Mouse (Mus musculus): ENCODE results near the gene Spns2. TPM values are rescaled to one million over a fixed set of nuclear protein-coding genes. Genes with fewer than 3 reads are reported as not detected.
A peak's percentile ranks its signal among the peaks of the same experiment; 100 is the strongest.
"Not testable (repeated sequence)": the region's sequence is repeated elsewhere in the genome, so short reads cannot be mapped to it uniquely, and the experiment has no call there.

The Spns2 gene
- total RNA-seq, 2 experiments from 2014 or later: 8.9 to 9.6 TPM

DNA sequence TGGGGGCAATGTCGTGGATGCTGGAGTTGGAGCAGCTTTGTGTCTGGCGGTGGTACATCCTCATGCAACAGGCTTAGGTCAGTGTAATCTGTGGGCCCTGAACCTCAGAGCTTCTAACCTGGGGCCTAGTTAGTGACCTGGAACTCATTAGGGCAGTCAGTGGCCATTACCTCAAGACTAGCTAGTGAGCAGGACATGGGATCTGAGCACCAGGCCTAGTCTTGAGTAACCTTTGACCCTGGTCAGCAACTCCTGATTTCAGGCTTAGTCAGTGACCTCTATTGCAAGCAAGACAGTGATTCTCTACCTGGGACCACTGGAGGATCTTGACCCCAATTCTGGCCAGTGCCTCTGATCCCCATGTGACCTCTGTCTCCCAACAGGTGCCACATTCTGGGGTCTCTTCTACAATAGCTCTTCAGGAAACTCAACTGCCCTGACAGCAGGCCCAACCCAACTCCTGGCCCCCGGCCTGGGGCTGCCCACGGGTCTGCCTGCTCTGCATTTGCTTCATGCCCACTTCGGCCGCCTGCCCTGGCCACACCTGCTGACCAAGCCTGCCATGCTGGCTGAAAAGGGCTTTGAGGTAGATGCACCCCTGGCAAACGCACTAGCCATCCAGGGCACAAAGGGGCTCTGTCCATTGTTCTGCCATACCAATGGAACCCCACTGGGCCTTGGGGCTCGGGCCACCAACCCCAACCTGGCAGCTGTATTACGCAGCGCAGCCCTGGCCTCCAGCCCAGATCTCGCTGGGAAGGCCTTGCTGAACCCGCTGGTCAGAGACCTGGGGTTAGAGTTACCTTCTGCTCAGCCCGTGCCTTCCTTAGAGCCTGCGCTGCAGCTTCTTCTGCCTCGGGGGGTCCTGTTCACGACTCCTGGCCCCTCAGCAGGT lies 52.7 kb downstream of the Spns2 start:
- no peak for DNase-seq (ENCODE audit: low spot score in 2 of 2)

DNA sequence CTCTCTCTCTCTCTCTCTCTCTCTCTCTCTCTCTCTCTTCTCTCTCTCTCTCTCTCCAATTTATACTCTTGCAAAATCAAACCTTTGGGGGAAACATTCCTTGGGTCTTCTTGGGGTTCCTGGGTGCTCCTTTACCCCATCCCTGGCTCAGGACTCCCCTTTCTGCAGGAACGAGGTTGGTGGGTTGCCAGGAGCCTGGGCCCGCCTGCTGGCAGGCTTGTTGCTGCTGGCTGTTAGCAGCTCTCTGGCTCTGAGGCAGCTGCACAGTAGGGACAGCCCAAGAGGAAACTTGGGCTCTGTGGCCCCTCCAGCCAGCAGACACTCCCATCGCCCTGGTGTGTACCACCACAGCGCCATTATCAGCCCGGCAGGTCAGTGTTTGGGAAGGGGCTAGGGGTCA lies 53.4 kb downstream of the Spns2 start:
- DNase-seq (ENCODE audit: low spot score in 2 of 2): no peak

DNA sequence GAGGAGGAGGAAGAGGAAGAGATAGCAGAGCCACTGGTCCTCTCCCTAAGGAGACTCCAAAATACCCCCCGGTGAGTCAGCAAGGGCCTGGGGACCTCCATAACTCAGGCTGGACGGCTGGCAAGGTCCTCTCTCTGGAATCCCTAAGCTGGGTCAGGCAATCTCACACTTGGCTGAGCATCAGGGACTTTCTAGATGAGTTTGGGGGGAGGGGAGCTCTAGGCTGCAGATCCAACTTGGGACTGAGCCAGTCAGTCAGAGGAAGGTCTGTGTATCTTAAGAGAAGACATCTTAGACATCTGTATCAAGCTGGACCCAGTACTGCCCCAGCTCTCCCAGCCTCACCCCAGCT lies 54.0 kb downstream of the Spns2 start:
- DNase-seq (ENCODE audit: low spot score in 2 of 2): no peak

DNA sequence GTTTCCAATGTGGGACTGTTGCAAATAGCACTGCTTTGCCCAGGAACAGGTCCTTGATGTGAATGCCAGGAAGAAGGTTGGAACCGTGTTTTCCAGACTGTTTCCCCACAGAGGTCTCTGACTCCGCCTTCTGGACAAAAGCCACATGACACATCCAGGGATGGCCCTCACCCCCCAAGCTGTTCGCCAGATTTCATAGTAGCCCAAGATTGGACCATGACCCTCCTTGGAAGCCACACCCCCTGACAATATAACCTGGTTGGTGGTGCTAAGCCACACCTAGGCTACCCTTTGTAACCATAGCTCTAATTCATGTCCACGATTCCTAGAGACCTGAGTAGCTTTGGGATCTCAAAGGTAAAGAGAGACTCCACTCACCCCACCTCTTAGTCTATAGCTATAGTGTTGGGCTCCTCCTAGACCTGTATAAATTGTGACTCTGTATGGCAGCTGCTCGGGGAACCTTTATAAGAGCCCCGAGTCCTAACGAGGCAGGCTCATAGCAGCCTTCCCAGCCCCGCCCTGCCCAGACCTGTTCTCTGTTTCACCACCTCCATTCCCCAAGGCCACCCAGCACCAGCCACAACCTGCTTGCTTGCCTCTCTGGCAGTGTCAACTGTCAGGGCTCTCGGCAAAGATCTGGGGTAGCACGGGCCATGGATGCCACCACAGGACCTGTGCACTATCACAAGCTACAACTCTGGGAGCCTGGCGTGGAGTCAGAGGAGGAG lies 54.6 kb downstream of the Spns2 start, which contains the start of gene Ggt6:
TSS of gene Ggt6 (plus strand) at position 564 of the 731 bp plus-strand sequence.
- no peak for DNase-seq (ENCODE audit: low spot score in 2 of 2)

DNA sequence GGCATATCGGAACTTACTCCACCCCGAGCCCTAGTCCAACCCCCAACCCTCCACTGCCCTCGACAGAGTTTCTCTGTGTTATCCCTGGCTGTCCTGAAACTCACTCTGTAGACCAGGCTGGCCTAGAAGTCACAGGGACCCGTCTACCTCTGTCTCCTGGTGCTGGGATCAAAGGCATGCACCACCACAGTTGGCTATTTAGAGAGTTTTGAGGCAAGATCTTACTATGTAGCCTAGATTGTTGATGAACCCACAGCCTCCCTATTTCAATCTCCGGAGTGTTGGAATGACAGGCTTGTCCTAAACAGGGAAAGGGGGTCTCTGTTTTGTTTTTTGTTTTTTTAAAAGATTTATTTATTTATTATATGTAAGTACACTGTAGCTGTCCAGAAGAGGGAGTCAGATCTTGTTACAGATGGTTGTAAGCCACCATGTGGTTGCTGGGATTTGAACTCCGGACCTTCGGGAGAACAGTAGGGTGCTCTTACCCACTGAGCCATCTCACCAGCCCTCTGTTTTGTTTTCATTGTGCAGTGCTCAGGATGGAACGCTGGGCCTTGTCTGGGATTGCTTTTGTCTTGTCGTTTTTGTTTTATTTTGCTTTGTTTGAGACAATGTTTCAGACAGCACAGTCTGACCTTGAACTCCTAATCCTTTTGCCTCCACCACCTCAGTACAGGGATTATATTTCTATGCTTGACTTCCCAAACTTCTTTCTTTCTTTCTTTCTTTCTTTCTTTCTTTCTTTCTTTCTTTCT lies 59.2 kb downstream of the Spns2 start:
- DNase-seq (ENCODE audit: low spot score in 2 of 2): not testable (repeated sequence)

DNA sequence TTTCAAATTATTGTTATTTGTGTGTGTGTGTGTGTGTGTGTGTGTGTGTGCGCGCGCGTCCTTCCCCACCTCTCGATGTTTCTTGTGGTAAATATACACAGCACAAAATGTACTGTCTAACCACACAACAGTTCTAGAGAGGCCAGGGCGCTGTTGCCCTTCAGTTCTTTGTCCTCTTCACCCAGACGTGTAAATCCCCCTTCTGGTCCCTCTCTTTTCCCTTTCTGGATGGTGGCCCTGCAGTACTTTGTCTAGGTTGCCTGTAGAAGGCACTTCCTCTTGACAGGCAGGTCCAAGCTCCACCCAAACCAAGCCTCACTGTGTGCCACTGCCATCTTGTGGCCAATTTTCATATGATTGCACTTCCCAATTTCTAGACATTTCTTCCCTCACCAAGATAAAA lies 60.4 kb downstream of the Spns2 start:
- DNase-seq (ENCODE audit: low spot score in 2 of 2): peak in 1 of 2 experiments; percentile 56

DNA sequence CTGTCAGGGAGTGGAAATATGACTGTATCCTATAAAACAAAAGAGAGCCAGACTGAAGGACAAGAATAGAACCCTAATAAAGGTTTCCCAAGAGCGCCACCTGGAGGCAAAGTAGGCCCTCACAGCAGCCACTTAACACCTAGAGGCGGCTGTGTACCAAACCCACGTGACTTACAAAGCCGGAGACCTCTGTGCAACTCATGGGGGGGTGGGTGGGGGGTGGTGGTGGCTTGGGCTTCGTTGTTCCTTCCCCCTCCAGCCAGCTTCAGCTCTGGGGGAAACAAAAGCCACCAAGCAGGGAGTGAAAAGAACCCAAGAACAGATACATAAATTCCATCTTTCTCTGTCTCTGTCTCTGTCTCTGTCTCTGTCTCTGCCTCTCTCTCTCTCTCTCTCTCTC lies 61.0 kb downstream of the Spns2 start:
- peak; percentile 39 to 72 for DNase-seq (ENCODE audit: low spot score in 2 of 2)

DNA sequence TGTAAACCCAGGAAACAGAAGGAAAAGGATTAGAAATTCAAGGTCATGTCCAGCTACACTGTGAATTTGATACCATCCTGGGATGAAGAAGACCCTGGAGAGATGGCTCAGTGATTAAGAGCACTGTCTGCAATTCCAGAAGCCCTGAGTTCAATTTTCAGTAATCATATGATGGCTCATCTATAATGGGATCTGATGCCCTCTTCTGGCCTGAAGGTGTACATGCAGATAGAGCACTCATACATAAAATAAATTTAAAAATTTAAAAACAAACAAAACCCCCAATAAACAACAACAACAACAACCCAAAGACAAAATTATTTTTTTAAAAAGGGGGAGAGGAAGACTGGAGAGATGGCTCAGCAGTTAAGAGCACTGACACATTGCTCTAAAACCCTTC lies 62.8 kb downstream of the Spns2 start:
- DNase-seq (ENCODE audit: low spot score in 2 of 2): no peak

DNA sequence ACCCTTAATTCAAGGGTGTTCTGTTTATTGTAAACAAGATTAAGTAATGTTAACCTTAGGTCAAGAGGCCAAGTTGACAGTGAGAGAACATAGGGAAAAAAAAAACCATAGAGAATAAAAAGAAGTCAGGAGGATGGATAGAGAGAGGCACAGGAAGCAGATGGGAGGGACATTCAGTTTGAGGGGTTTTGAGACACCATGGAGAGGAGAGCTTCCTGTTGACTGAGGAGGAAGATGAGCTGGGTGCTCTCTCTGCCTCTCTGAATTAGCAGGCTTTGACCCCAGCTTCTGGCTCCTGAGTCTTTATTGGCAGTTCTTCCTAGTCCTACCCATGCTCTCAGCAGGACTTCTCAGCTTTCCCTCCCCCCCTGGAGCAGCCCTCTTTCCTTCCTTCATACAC lies 64.5 kb downstream of the Spns2 start:
- no peak for DNase-seq (ENCODE audit: low spot score in 2 of 2)

DNA sequence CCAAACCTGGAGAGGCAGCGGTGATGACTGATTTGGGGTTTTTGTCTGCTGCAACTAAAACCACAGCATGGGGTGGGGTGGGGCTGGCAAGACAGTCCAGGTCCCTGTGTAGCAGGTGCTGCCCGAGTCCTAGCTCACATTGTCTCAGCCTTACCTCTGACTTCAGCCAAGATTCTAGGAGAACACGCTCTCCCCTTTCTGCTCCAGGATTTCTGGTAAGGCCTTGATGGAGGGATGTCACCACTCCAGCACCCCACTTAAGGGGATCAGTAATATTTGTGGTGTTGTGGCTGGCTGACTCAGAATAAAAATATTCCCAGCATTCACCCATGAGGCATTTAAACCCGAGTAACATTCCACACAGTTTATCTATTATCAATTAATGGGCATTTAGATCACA lies 66.0 kb downstream of the Spns2 start:
- no peak for DNase-seq (ENCODE audit: low spot score in 2 of 2)

DNA sequence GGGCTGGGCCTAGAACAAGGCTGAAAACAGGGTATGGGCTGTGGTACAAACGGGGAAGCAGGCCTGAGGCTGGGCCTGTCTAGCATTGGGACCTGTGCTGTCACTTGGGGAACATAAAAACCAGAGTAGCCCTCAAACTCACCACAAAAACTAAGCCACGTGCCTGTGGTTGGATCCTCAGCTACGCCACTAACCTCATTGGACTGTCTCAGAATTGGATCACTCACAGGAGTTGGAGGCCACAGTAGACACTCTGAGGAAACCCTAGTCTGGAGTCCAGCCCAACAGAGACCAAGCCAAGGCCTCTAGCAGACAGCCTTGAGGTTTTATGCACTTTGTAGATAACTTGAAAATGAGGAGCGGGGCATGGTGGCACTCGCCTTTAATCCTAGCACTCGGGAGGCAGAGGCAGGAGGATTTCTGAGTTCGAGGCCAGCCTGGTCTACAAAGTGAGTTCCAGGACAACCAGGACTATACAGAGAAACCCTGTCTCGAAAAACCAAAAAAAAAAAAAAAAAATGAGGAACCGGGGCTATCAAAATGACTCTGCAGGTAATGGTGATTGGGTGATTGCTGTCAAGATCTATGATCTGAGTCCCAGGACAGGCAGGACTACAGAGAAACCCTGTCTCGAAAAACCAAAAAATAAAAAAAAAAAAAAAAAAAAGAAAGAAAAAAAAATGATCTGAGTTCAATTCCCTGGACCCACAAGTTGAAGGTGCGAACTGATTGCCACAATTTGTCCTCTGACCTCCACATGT lies 68.0 kb downstream of the Spns2 start:
- no peak for DNase-seq (ENCODE audit: low spot score in 2 of 2)

DNA sequence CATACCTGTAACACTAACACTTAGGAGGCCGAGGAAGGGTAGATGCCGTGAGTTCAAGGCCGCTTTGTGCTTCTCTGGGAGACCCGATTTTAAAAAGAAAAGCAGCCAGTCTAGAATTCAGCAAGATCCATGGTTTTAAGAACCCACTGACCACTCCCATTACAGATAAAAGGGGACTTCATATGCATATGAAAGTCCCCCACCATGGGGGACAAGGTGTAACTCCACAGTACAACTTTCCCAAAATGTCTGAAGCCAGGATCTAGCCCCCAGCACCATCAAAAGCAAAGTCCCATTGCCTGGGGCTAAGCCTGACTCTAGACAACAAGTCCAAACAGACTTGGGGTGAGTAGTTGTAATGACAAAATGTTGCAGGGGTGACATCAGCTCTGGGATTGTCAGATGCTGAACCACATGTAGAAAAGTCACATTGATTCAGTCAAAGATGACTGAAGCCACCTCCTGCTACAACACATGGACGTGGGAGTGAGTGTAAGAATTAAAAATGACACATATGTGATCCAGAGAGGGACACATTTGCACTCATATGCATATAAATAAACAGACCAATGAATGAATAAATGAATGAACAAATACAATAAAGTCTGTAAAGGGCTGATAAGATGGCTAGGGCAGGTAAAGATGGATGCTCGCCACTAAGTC lies 69.1 kb downstream of the Spns2 start:
- no peak for DNase-seq (ENCODE audit: low spot score in 2 of 2)

DNA sequence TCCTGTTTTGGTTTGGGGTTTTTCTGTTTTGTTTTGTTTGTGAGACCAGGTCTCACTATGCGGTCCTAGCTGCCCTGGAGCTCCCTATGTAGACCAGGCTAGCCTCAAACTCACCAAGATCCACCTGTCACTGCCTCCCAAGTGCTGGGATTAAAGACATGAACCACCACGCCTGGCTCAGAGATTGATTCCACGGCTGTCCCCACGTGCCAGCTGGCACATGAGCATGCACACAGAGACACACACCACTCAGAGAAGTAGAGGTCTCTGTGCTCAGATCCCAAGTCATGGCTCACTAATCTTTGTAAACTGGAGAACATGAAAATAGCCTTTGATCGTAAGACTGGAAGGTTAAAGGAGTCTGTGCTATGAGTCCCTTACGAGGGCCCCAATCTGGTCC lies 70.7 kb downstream of the Spns2 start:
- no peak for DNase-seq (ENCODE audit: low spot score in 2 of 2)

DNA sequence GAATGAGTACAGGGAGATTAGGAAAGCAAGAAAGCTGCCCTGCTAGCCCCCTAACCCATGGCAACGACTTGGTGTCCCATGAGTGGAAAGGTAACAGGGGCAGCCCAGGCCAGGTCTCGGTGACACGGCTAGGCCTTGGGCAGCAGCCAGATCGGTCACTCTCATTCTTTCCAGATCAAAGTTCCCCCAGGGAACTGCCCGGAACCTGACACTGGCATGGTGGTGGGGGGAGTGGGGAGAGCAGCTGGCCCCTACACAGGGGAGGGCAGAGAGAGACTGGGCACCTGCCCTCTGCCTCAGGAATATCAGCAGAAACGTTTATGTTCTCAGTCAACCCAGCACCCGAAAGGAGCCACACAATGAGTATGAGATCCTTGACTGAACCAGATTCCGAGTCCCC lies 71.5 kb downstream of the Spns2 start:
- no peak for DNase-seq (ENCODE audit: low spot score in 2 of 2)

DNA sequence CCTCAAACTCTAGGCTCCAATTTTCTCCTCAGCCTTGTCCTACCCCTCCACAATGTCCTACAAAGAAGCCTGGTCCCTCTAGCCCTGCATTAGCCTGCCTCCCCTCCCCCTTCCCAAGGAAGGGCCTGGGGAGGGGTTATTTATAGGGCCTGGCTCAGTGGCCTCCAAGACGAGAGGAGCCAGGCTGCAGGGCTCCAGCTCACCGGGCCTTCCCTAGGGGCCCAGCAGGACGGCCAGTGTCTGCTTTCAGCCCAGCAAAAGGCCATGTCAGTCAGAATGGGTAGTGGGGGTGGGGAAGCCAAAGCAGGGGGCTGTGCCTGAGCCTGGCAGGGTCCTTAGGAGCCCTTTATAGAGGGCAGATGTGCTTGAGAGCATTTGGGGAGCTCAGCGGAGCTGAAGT lies 72.3 kb downstream of the Spns2 start:
- DNase-seq (ENCODE audit: low spot score in 2 of 2): no peak

DNA sequence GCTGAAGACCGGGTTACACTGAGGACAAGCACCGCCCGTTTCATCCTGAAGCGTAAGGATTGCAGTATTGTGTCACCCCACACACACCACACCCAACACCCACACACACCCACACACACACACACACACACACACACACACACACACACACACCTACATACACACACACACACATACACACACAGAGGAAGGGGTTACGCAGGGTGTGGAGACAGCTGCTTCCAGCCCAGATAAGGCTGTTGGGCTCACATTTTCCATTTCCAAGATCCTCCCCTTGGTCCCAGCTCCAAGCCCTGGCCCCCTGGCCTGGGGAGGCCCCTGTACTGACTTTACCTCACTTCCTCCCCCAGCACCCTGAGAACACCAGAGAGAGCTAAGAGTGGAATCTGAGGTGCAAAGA lies 73.0 kb downstream of the Spns2 start:
- no peak for DNase-seq (ENCODE audit: low spot score in 2 of 2)

DNA sequence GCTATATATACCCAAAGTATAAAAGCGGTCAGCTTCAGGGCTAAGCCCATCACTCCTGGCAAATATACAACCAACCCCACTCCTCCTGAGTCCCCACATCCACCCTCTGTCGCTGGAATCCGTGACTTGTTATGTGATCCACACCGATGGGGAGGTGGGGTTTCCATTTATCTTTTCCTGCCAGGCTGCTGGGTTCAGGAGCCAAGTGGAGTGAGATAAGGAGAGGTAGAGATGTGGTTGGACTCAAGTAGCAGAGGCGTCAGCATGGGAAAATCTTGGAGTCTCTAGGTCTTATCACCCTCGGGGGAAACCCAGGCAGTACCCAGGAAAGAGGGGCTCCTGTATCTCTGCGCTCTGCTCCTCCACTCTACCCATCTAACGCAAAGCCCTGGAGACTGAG lies 74.5 kb downstream of the Spns2 start:
- DNase-seq (ENCODE audit: low spot score in 2 of 2): no peak

DNA sequence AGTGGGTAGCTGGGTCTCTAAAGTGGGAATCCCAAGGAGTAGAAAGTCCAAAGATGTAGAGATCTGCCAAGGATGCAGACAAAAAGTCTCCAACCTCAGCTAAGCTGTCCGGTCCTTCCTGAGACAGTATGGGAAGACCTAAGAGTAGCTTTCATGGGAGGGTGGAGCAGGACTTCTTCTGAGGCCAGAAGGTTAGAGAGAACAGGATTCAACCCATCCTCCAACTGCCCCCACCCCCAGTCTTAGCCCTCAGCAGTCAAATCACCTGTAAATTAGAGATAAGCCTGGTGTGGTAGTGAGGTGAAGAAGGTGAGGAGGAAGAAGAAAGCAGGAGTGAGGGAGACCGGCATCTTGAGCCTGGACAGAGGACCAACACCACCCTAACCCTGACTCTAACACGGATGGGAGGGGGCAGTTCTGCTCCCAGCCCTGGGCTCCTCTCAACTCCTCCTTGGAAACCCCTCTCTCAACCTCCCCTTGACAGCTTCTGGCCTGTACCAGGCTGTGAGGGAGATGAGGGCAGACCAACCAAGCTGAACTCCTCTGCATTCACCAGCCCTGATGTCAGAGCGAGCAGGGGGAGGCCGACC lies 76.0 kb downstream of the Spns2 start:
- no peak for DNase-seq (ENCODE audit: low spot score in 2 of 2)

DNA sequence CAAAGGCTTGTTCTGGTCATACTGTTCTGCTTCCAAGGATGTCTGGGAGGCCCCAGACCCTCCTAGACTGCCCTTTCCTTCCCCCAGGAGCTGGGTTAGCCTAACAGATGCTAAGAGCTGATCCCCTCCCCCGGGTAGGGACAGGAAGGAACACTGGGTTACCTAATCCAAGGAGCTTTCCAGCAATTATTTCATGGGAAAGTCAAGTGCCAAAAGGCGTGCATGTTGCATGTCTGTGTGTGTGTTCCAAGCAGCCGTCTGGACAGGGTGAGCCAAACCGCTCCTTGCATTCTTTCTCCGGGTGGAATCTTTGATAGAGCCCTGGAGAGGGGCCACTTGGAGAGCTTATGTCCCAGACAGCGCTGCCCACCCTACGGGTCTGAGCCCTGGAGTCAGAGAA lies 76.7 kb downstream of the Spns2 start:
- DNase-seq (ENCODE audit: low spot score in 2 of 2): no peak

DNA sequence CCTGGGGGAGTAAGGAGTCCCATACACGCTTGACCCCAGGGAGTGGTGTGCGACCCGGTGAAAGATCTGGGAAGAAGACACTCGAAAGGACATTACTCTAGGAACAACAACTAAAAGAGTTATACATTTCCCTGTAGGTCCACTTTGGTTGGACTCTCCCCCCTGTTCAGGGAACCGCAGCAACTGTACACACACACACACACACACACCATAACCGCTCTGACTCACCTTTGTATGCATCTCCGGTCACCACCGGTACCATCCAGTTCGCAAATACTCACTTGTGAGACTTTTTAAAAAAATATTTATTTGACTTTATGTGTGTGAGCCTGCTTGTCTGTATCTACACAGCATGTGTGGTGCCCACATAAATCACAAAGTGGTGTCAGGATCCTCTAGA lies 77.8 kb downstream of the Spns2 start:
- no peak for DNase-seq (ENCODE audit: low spot score in 2 of 2)

Measured in adrenal gland, postnatal 4 days (tissue).